Mouse (Mus musculus) midbrain, embryonic 14.5 days (tissue): ENCODE results near the gene Etv6. TPM values are rescaled to one million over a fixed set of nuclear protein-coding genes. Genes with fewer than 3 reads are reported as not detected.

Source experiments
- ATAC-seq: fragments of 200-750 bp; cut with Nextera tagmentation; 2 replicates; pipeline ENCODE4 v1.8.0; 2017; ENCODE audit warnings: moderate number of reproducible peaks, moderate library complexity; ENCODE audit not compliant: low FRiP score, low TSS enrichment
- DNase-seq: peaks from one replicate; pipeline ENCODE4 v3.0.0-alpha.2; 2015
- H3K27ac ChIP-seq: fragments of 300-500 bp; sonication (generic); replicated peaks from 2 replicates; pipeline ENCODE4 v1.5.1; 2014; ENCODE audit warnings: mild to moderate bottlenecking, low read depth, low read length, moderate library complexity
- H3K27me3 ChIP-seq: fragments of 300-500 bp; sonication (generic); 2 replicates; pipeline ENCODE4 v1.6.1; 2014; ENCODE audit warnings: low read length, control low read depth, mixed read lengths; ENCODE audit not compliant: control insufficient read depth, insufficient read depth
- H3K36me3 ChIP-seq: fragments of 300-500 bp; sonication (generic); 2 replicates; pipeline ENCODE4 v1.6.1; 2014; ENCODE audit warnings: low read length, control low read depth; ENCODE audit not compliant: control insufficient read depth, insufficient read depth
- H3K4me1 ChIP-seq: fragments of 300-500 bp; sonication (generic); 2 replicates; pipeline ENCODE4 v1.6.1; 2014; ENCODE audit warnings: mild to moderate bottlenecking, antibody characterized with exemption, low read length, control low read depth; ENCODE audit not compliant: control insufficient read depth, insufficient read depth
- H3K4me2 ChIP-seq: fragments of 300-500 bp; sonication (generic); 2 replicates; pipeline ENCODE4 v1.6.1; 2014; ENCODE audit warnings: mild to moderate bottlenecking, low read length, moderate library complexity
- H3K4me3 ChIP-seq: fragments of 300-500 bp; sonication (generic); replicated peaks from 2 replicates; pipeline ENCODE4 v1.5.1; 2014; ENCODE audit warnings: low read depth, low read length
- H3K9ac ChIP-seq: fragments of 300-500 bp; sonication (generic); replicated peaks from 2 replicates; pipeline ENCODE4 v1.6.1; 2014; ENCODE audit warnings: mild to moderate bottlenecking, low read length, moderate library complexity
- H3K9me3 ChIP-seq: fragments of 300-500 bp; sonication (generic); 2 replicates; pipeline ENCODE4 v1.6.1; 2016; ENCODE audit warnings: low read length, control low read depth, mixed read lengths; ENCODE audit not compliant: control insufficient read depth
- WGBS: fragments of 180-500 bp; shearing (Covaris S2); extraction: QIAGEN DNeasy Blood & Tissue Kit; methylation state at CpG from one replicate; pipeline ENCODE4 v1.1.7; 2014; 5-methylcytosine and 5-hydroxymethylcytosine counted together
- polyA plus RNA-seq: library from polyadenylated mRNA; unstranded; fragments of >200 nt; fragmentation: Nextera tagmentation; extraction: Ambion mirVana; gene quantifications from 2 replicates; pipeline ENCODE4 v1.2.1, GENCODE M21; 2014

Etv6 gene
- polyA plus RNA-seq, 1 experiment from 2014 or later, result 7.9 TPM

GRCm38 (mm10) chr6:134074353-134074752, 38.9 kb downstream of the Etv6 start:
- no peaks in the 10 kb centered on the region for H3K36me3 ChIP-seq
- ATAC-seq (no peak), DNase-seq (no peak)
- H3K4me3 ChIP-seq, result no peak overlapping the region
- no peaks in the 10 kb centered on the region for H3K9me3 ChIP-seq
- no peak overlapping the region for H3K9ac ChIP-seq
- H3K27ac ChIP-seq, result no peak overlapping the region
- H3K4me2 ChIP-seq, result no peak overlapping the region
- 100% methylated on average over 1 of the region's 1 CpGs for WGBS
- no peaks in the 10 kb centered on the region for H3K27me3 ChIP-seq
- H3K4me1 ChIP-seq, result no peaks in the 10 kb centered on the region

- no peaks in the 10 kb centered on the region for H3K4me1 ChIP-seq
- DNase-seq (no peak), ATAC-seq (no peak)
- H3K36me3 ChIP-seq, result no peaks in the 10 kb centered on the region
- WGBS, result 93% methylated on average over 6 of the region's 6 CpGs
- H3K9me3 ChIP-seq, result no peaks in the 10 kb centered on the region
- no peak overlapping the region for H3K4me2 ChIP-seq
- no peak overlapping the region for H3K9ac ChIP-seq
- H3K27me3 ChIP-seq, result no peaks in the 10 kb centered on the region
- H3K4me3 ChIP-seq, result no peak overlapping the region
- H3K27ac ChIP-seq, result no peak overlapping the region
Measured at GRCm38 (mm10) chr6:134075031-134075430, 39.5 kb downstream of the Etv6 start.

GRCm38 (mm10) chr6:134078016-134078415, 42.5 kb downstream of the Etv6 start:
- Histone ChIP-seq H3K9me3 (no peaks in the 10 kb centered on the region), H3K4me2 (no peak overlapping the region), H3K36me3 (no peaks in the 10 kb centered on the region), H3K27me3 (no peaks in the 10 kb centered on the region), H3K9ac (no peak overlapping the region), H3K27ac (no peak overlapping the region), H3K4me3 (no peak overlapping the region), H3K4me1 (no peaks in the 10 kb centered on the region)
- WGBS, result 91% methylated on average over 6 of the region's 6 CpGs
- DNase-seq (no peak), ATAC-seq (no peak)

- H3K9ac ChIP-seq, result no peak overlapping the region
- H3K4me1 ChIP-seq, result no peaks in the 10 kb centered on the region
- ATAC-seq (no peak), DNase-seq (no peak)
- WGBS, result 80% methylated on average over 9 of the region's 9 CpGs
- no peak overlapping the region for H3K4me3 ChIP-seq
- no peaks in the 10 kb centered on the region for H3K27me3 ChIP-seq
- H3K9me3 ChIP-seq, result no peaks in the 10 kb centered on the region
- H3K36me3 ChIP-seq, result no peaks in the 10 kb centered on the region
- no peak overlapping the region for H3K4me2 ChIP-seq
- no peak overlapping the region for H3K27ac ChIP-seq
Measured at GRCm38 (mm10) chr6:134079112-134079511, 43.6 kb downstream of the Etv6 start.

- Histone ChIP-seq H3K36me3 (no peaks in the 10 kb centered on the region), H3K27me3 (no peaks in the 10 kb centered on the region), H3K4me3 (no peak overlapping the region), H3K9ac (no peak overlapping the region), H3K4me2 (no peak overlapping the region), H3K27ac (no peak overlapping the region), H3K4me1 (no peaks in the 10 kb centered on the region), H3K9me3 (no peaks in the 10 kb centered on the region)
- no peak for ATAC-seq
- WGBS, result 92% methylated on average over 2 of the region's 2 CpGs
- DNase-seq, result no peak
Measured at GRCm38 (mm10) chr6:134079563-134079962, 44.1 kb downstream of the Etv6 start.

GRCm38 (mm10) chr6:134080946-134081345, 45.4 kb downstream of the Etv6 start:
- WGBS, result 98% methylated on average over 5 of the region's 5 CpGs
- Histone ChIP-seq H3K36me3 (no peaks in the 10 kb centered on the region), H3K27me3 (no peaks in the 10 kb centered on the region), H3K27ac (no peak overlapping the region), H3K9ac (no peak overlapping the region), H3K9me3 (no peaks in the 10 kb centered on the region), H3K4me1 (no peaks in the 10 kb centered on the region), H3K4me2 (no peak overlapping the region), H3K4me3 (no peak overlapping the region)
- DNase-seq, result no peak
- ATAC-seq, result no peak

- no peak overlapping the region for H3K9ac ChIP-seq
- 95% methylated on average over 15 of the region's 15 CpGs for WGBS
- H3K27me3 ChIP-seq, result no peaks in the 10 kb centered on the region
- H3K4me3 ChIP-seq, result no peak overlapping the region
- no peaks in the 10 kb centered on the region for H3K4me1 ChIP-seq
- no peak overlapping the region for H3K4me2 ChIP-seq
- DNase-seq, result no peak
- H3K36me3 ChIP-seq, result no peaks in the 10 kb centered on the region
- H3K9me3 ChIP-seq, result no peaks in the 10 kb centered on the region
- ATAC-seq, result no peak
- no peak overlapping the region for H3K27ac ChIP-seq
Measured at GRCm38 (mm10) chr6:134082229-134082920, 46.9 kb downstream of the Etv6 start.

- Histone ChIP-seq H3K27ac (no peak overlapping the region), H3K4me3 (no peak overlapping the region), H3K36me3 (no peaks in the 10 kb centered on the region), H3K9me3 (no peaks in the 10 kb centered on the region), H3K27me3 (no peaks in the 10 kb centered on the region), H3K4me1 (no peaks in the 10 kb centered on the region), H3K9ac (no peak overlapping the region), H3K4me2 (no peak overlapping the region)
- no peak for DNase-seq
- WGBS, result 81% methylated on average over 4 of the region's 4 CpGs
- ATAC-seq, result no peak
Measured at GRCm38 (mm10) chr6:134083428-134083827, 47.9 kb downstream of the Etv6 start.

- H3K4me3 ChIP-seq, result no peak overlapping the region
- ATAC-seq (no peak), DNase-seq (no peak)
- no peaks in the 10 kb centered on the region for H3K4me1 ChIP-seq
- 93% methylated on average over 7 of the region's 7 CpGs for whole genome bisulfite sequencing
- H3K27ac ChIP-seq, result no peak overlapping the region
- H3K27me3 ChIP-seq, result no peaks in the 10 kb centered on the region
- no peaks in the 10 kb centered on the region for H3K9me3 ChIP-seq
- no peak overlapping the region for H3K4me2 ChIP-seq
- H3K36me3 ChIP-seq, result no peaks in the 10 kb centered on the region
- H3K9ac ChIP-seq, result no peak overlapping the region
Measured at GRCm38 (mm10) chr6:134086351-134086750, 50.9 kb downstream of the Etv6 start.
